Mouse (Mus musculus) embryonic facial prominence, embryonic 10.5 days (tissue): ENCODE results near the gene Zfp82. TPM values are rescaled to one million over a fixed set of nuclear protein-coding genes. Genes with fewer than 3 reads are reported as not detected.
"Not testable (repeated sequence)": the region's sequence is repeated elsewhere in the genome, so short reads cannot be mapped to it uniquely, and the experiment has no call there.

Experiments
- DNase-seq: peaks from one replicate; pipeline ENCODE4 v3.0.0-alpha.2; 2017; ENCODE audit warnings: low spot score
- H3K27ac ChIP-seq: fragments of 300-500 bp; sonication (generic); replicated peaks from 2 replicates; pipeline ENCODE4 v1.5.1; 2016; ENCODE audit warnings: mild to moderate bottlenecking
- H3K27me3 ChIP-seq: fragments of 300-500 bp; sonication (generic); replicated peaks from 2 replicates; pipeline ENCODE4 v1.6.1; 2016; ENCODE audit warnings: low read depth, mild to moderate bottlenecking; ENCODE audit not compliant: poor library complexity, severe bottlenecking
- H3K36me3 ChIP-seq: fragments of 300-500 bp; sonication (generic); replicated peaks from 2 replicates; pipeline ENCODE4 v1.6.1; 2016; ENCODE audit warnings: mild to moderate bottlenecking, moderate library complexity
- H3K4me1 ChIP-seq: fragments of 300-500 bp; sonication (generic); 2 replicates; pipeline ENCODE4 v1.6.1; 2016
- H3K4me3 ChIP-seq: fragments of 300-500 bp; sonication (generic); 2 replicates; pipeline ENCODE4 v1.5.1; 2016; ENCODE audit warnings: mild to moderate bottlenecking, moderate library complexity
- H3K9me3 ChIP-seq: fragments of 300-500 bp; sonication (generic); 2 replicates; pipeline ENCODE4 v1.6.1; 2016; ENCODE audit warnings: mild to moderate bottlenecking
- WGBS: fragments of 180-500 bp; shearing (Covaris S2); methylation state at CpG from one replicate; pipeline ENCODE4 v1.1.7; 2016; 5-methylcytosine and 5-hydroxymethylcytosine counted together
- polyA plus RNA-seq: library from polyadenylated mRNA; unstranded; fragments of >200 nt; fragmentation: Nextera tagmentation; extraction: Ambion mirVana; gene quantifications from 2 replicates; pipeline ENCODE4 v1.2.1, GENCODE M21; 2016

The Zfp82 gene
- polyA plus RNA-seq, result 5.6 and 6.4 TPM in 2 replicates

DNA sequence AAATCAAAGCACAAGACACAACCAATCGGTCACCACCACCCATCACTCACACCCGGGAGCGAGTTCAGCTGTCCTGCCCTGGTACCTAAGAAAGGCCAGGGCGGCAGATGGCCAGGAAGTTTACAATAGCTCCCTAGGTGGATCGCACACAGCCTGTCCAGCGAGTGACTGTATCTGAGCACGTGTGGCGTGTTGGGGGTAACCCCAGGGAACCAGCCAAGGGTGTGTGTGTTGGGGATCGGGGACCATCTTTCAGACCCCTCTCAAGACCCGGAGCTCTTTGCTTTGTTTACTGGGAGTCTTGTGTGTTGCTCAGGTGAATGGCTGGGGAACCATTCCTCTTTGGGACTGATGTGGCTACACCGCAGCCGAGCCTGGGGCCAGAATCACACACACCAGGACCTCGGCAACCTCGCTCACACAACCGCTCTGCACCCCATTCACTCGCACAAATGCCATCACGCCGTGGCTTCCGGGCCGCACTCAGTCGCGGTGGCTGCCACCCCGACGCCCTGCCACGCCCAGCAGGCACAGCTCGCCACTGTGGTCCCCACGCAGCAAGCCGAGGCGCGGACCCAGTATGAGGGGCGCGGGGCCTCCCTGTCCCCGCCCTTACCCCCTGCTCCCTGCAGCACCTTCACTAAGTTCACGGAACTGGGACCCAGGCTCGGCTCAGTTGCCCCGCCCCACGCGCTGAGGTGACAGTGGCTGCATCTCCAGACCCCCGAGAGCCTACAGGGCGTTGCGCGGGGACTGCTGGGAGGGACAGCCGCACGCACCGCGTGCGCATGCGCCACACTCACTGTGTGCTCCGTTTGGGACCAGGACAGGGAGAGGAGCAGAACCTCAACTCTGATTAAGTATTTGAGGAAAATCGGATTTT, at the start of gene Zfp82:
Gene Zfp82, minus strand, starts transcription at position 755 of the 883 bp plus-strand sequence.
- Histone ChIP-seq H3K9me3 (no peaks in the 10 kb centered on the region), H3K4me1 (peaks cover 9% of the 10 kb centered on the region), H3K27me3 (no peaks in the 10 kb centered on the region), H3K36me3 (peaks cover 56% of the 10 kb centered on the region), H3K4me3 (peak within 1 kb of the TSS; percentile 92), H3K27ac (peak within 1 kb of the TSS; percentile 90)
- DNase-seq, result peak; percentile 90
- 1% methylated on average over 50 of the region's 50 CpGs for WGBS

DNA sequence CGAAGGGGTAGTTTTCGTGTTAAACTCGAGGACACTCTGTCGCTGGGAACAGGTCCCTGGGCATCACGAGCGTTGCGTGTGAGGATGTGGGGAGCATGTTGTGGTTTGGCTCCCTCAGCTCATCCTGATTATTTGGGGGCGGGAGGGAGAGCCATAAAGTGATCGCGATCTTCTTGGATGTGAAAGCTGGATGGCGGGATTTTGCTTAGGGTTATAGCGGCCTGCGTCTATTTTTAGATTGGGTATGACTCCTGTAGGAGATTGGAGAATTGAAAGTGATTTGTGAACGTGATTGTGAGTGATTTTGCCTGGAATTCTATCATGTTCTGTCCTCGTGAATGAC, 49.5 kb upstream of the Zfp82 start:
- peak overlapping the region; percentile 86 for H3K27ac ChIP-seq

DNA sequence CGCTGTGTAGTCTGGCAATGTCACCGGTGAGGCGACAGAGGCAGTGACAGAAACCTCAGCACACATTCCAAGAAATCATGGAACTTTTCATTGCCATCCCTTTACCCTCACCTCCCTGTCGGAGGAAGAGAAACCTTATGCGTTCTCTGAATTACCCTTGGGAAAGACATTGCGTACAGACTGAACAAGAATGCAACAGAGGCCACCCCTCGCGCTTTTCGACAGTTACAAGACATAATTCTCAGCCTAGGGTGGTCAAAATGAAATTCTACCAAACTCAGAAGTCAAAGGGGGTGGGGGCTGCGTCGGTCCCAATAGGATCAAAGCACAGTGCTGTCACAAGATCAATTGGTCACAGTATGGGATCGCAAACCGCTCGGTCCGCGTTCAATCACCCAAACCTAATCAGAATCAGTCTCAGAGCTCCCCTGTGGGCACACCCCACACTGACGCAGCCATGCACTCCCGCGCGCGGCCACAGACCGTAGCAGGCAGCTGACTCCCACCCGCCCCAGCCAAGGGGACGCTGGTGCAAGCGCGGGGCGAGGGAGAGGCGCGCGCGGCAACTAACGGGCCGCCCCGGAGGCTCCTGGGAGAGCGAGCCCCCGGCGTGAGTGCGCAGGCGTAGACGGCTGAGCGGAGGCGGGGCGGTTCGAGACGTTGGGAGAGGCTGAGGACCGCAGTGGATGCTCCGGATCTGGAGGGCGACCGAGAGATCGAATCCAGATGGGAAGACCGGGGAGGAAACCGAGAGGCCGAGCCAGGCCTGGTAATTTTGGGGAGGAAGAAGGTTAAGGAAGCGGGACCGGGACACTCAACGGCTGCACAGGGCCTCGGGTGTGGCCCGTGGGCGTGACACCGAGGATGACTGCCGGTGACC, 48.8 kb upstream of the Zfp82 start, which contains the start of gene Zfp382:
Gene Zfp382, plus strand, starts transcription at position 635 of the 880 bp plus-strand sequence.
- Histone ChIP-seq H3K27me3 (no peaks in the 10 kb centered on the region), H3K4me1 (peaks cover 16% of the 10 kb centered on the region), H3K4me3 (peak within 1 kb of the TSS; percentile 73), H3K36me3 (peaks cover 13% of the 10 kb centered on the region), H3K9me3 (peaks cover 9% of the 10 kb centered on the region; the same call in 1 of the 2 replicates), H3K27ac (peak within 1 kb of the TSS; percentile 86)
- peak; percentile 95 for DNase-seq
- 1% methylated on average over 61 of the region's 61 CpGs for WGBS

More for the DNA sequence above, 49.5 kb upstream of the Zfp82 start:
- Histone ChIP-seq H3K27me3 (no peaks in the 10 kb centered on the region), H3K4me3 (peak overlapping the region; percentile 73), H3K4me1 (peaks cover 16% of the 10 kb centered on the region), H3K36me3 (peaks cover 19% of the 10 kb centered on the region), H3K9me3 (peaks cover 9% of the 10 kb centered on the region; the same call in 1 of the 2 replicates)
- DNase-seq, result no peak
- 12% methylated on average over 15 of the region's 15 CpGs for WGBS

DNA sequence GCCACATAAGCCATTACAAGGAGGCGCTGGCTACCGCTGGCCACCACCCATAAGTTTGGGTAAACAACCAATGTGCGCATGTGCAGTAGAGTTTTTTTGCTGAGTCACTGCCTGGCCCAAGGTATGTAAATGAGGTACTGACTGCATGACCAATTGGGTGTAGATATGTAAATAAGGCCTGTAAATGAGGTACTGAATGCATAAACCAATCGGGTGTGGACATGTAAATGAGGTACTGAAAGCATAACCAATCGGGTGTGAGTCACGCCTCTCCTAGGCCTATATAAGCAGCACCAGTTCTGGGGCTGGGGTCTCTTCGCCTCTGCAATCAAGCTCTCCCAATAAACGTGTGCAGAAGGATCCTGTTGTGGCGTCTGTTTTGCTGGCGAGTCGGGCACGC, 45.2 kb upstream of the Zfp82 start:
- H3K27ac ChIP-seq, H3K27me3 ChIP-seq, H3K36me3 ChIP-seq, H3K4me3 ChIP-seq, DNase-seq: not testable (repeated sequence)
- 95% methylated on average over 12 of the region's 12 CpGs for WGBS
- H3K9me3 ChIP-seq, result peaks cover 42% of the 10 kb centered on the region
- H3K4me1 ChIP-seq, result peaks cover 15% of the 10 kb centered on the region

DNA sequence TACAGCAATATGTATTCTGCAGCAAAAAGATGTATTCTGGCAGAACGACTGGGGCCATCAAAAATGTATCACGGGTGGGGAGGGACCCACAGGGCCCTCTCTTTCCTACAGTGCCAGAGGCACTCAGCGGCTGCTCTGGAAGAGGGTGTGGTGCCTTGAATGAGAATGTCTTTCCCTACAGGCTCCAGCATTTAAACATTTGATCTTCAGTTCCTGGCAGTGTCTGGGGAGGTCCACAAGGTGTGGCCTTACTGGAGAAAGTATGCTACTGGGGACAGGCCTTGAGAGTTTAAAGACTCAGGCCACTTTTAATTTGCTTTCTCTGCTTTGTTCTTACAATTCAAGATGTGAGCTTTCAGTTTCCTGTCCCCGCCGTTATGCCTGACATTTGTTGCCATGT, 43.4 kb upstream of the Zfp82 start:
- Histone ChIP-seq H3K27ac (no peak overlapping the region), H3K36me3 (peaks cover 6% of the 10 kb centered on the region; the same call in 1 of the 2 replicates), H3K27me3 (no peaks in the 10 kb centered on the region), H3K4me3 (no peak overlapping the region), H3K4me1 (0 out of 2 replicates have a peak, but pooled peaks cover 1% of the 10 kb centered on the region), H3K9me3 (peaks cover 42% of the 10 kb centered on the region)
- DNase-seq, result no peak
- WGBS, result 93% methylated on average over 5 of the region's 5 CpGs

DNA sequence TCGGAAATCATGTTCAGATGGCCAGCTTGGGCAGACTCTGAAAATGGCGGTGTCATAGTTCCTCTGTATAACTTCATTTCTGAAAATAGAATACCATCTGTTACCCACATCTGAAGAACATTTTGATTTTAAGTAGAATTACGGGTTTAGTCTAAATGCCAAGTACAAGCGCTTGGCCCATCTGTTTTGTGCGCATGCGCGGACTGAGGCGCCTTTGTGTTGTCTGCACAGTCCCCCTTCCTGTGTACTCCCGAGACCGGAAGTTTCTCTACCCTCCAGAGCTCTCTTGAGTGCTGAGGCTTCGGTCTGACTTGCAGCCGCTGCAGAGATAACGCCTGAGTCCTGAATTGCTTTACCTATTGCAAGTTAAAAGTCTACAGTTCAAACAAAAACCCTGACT, 26.6 kb upstream of the Zfp82 start:
- H3K4me3 ChIP-seq, result no peak overlapping the region
- H3K27me3 ChIP-seq, result no peaks in the 10 kb centered on the region
- peaks cover 25% of the 10 kb centered on the region for H3K9me3 ChIP-seq
- peaks cover 8% of the 10 kb centered on the region for H3K4me1 ChIP-seq
- WGBS, result 96% methylated on average over 13 of the region's 13 CpGs
- H3K27ac ChIP-seq, result no peak overlapping the region
- no peak for DNase-seq
- H3K36me3 ChIP-seq, result peaks cover 75% of the 10 kb centered on the region

DNA sequence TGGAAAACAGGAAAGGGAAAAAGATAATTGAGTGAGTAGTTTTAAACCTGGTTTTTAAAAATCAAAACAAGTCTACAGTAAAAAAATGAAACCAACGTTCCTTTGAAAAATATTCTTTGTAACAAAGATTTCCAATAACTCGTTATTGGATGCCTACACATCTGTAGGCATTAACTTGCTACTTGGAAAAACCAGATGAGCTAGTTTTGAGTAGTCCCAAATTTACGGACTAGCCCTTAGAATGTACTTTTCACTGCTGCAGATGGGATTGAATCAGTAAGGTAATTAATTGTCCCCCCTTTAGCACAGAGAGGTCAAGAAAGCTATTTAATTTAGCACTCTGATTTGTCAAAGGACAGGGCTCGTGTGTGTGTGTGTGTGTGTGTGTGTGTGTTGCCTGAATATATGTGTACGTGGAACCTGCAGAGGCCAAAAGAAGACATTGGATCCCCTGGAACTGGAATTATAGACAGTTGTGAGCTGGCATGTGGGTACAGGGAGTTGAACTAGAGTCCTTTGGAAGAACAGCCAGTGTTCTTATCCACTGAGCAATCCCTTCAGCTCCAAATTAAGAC, 22.9 kb upstream of the Zfp82 start:
- Histone ChIP-seq H3K9me3 (no peaks in the 10 kb centered on the region; the same call in 1 of the 2 replicates), H3K27me3 (no peaks in the 10 kb centered on the region), H3K27ac (peak overlapping the region; percentile 97), H3K4me1 (peaks cover 18% of the 10 kb centered on the region), H3K4me3 (peak overlapping the region; percentile 72), H3K36me3 (peaks cover 38% of the 10 kb centered on the region)
- peak; percentile 30 for DNase-seq
- WGBS, result 19% methylated on average over 5 of the region's 5 CpGs

DNA sequence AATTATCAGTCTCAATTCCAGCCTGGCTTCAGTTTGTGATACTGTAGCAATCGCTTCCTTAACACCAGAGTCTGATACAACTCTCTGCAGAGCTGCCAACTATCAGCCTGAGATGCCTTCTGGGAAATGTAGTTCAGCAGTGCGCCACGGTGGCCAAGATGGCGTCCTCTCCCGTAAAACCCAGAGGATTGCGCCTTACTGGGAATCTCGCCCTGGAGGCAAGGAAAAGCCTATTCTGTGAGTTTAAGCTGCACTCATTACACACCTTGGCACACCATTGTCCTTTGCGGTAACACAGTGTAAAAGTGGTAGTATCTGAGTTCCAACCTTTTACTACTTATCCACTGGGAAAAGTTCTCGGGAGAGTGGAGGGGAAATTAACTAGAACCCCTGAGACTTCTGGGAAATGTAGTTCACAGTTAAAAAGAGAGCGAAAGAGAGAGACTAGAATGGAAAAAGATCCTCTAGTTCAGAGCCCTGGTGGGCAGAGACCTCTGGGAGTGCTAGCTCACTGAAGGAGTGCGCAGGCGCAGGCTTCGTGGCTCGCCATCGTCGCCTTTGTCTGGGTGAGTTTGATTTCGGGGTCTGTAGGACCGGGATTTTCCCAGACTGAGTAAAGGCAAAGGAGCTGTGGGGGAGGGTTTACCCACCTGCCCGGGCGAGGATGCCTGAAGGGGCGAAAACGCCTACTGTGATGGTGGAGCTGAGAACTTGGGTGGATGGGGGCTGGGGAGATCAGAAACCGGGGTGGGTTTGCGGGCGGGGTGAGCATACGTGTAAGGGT, 22.1 kb upstream of the Zfp82 start, which contains the start of gene Zfp260:
Gene Zfp260, plus strand, starts transcription at position 132 of the 784 bp plus-strand sequence.
- Histone ChIP-seq H3K36me3 (peaks cover 30% of the 10 kb centered on the region), H3K9me3 (no peaks in the 10 kb centered on the region; the same call in 1 of the 2 replicates), H3K4me3 (peak within 1 kb of the TSS; percentile 72), H3K27me3 (no peaks in the 10 kb centered on the region), H3K27ac (peak within 1 kb of the TSS; percentile 97), H3K4me1 (peaks cover 18% of the 10 kb centered on the region)
- DNase-seq, result peak; percentile 95
- WGBS, result under 1% methylated on average over 26 of the region's 26 CpGs

DNA sequence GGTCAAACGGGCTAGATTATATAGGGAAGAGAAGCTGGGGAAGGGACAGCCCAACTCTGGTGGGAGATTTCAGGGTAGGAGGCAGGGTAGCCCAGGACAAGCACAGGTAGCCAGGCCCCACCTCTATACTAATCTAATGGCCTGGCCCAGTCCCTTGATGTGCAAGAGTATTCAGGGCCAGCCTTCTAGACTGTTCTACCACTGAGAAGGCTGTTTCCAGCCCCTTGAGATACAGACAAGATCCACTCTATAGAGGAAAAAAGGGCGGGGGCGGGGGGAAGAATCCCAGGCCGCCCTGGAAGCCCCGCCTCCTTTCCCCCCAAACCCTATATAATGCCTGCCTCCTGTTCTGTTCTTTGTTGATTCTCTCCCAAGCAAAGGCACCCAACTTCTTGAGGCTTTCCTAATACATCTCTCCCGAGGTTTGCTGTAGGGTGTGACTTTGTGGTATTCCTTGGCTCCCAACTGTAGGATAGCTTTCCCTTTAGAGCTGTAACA, 21.3 kb upstream of the Zfp82 start:
- H3K4me3 ChIP-seq, result peak overlapping the region; percentile 72
- peaks cover 22% of the 10 kb centered on the region for H3K36me3 ChIP-seq
- 76% methylated on average over 6 of the region's 6 CpGs for WGBS
- H3K4me1 ChIP-seq, result peaks cover 24% of the 10 kb centered on the region
- H3K27me3 ChIP-seq, result no peaks in the 10 kb centered on the region
- no peak for DNase-seq
- peak overlapping the region; percentile 97 for H3K27ac ChIP-seq
- no peaks in the 10 kb centered on the region; the same call in 1 of the 2 replicates for H3K9me3 ChIP-seq

DNA sequence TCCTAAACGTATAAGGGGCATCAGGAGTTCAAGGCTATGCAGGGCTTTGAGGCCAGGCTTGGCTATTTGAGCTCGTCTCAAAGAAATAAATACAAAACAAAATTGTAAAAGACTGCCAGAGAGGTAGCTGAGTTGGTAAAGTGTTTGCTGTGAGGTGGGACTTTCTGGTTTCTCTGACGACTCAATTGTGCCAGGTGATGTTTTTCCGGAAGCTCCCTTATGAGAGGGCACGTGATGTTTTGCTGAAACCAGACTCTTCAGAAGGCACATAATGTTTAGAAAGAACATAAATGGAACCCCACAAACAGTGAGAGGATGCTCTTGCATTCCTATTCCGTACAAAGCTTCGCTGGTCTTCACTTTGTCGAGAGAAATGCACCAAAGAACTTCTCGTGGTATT, 20.0 kb upstream of the Zfp82 start:
- H3K9me3 ChIP-seq, result no peaks in the 10 kb centered on the region
- peaks cover 9% of the 10 kb centered on the region for H3K36me3 ChIP-seq
- peaks cover 35% of the 10 kb centered on the region for H3K4me1 ChIP-seq
- H3K27me3 ChIP-seq, result no peaks in the 10 kb centered on the region
- H3K4me3 ChIP-seq, result no peak overlapping the region
- H3K27ac ChIP-seq, result no peak overlapping the region
- no peak for DNase-seq
- WGBS, result 88% methylated on average over 9 of the region's 9 CpGs

DNA sequence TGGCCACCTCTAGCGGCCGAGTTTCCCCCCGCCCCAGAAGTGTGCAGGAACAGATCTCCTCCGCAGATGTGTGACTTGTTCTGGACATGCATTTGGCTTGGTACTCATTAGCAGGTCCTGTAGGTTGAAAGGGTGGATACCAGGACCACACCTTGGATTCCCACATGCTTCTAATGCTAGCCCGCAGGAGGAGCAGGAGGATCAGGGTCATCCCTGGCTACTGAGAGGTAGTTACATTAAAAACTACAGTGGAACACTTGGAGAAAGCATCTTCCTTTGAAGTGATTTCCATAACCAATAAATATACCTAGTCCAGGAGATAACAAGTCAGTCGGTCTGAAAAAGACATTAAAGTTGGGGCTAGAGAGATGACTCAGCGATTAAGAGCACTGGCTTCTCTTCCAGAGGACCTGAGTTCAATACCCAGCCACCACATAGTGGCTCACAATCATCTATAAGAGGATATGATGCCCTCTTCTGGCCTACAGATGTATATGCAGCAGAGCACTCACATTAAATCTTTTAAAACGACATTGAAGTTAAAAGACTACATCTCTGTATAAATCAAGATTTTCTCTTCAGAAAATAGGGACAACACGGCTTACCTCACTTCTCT, 18.4 kb upstream of the Zfp82 start:
- H3K27ac ChIP-seq, result peak overlapping the region; percentile 92
- H3K27me3 ChIP-seq, result no peaks in the 10 kb centered on the region
- peak overlapping the region; percentile 80 for H3K4me3 ChIP-seq
- WGBS, result 9% methylated on average over 9 of the region's 9 CpGs
- peak; percentile 16 for DNase-seq
- peaks cover 3% of the 10 kb centered on the region; the same call in 1 of the 2 replicates for H3K9me3 ChIP-seq
- H3K36me3 ChIP-seq, result peaks cover 15% of the 10 kb centered on the region
- H3K4me1 ChIP-seq, result peaks cover 35% of the 10 kb centered on the region
